In the genomic region with DNA sequence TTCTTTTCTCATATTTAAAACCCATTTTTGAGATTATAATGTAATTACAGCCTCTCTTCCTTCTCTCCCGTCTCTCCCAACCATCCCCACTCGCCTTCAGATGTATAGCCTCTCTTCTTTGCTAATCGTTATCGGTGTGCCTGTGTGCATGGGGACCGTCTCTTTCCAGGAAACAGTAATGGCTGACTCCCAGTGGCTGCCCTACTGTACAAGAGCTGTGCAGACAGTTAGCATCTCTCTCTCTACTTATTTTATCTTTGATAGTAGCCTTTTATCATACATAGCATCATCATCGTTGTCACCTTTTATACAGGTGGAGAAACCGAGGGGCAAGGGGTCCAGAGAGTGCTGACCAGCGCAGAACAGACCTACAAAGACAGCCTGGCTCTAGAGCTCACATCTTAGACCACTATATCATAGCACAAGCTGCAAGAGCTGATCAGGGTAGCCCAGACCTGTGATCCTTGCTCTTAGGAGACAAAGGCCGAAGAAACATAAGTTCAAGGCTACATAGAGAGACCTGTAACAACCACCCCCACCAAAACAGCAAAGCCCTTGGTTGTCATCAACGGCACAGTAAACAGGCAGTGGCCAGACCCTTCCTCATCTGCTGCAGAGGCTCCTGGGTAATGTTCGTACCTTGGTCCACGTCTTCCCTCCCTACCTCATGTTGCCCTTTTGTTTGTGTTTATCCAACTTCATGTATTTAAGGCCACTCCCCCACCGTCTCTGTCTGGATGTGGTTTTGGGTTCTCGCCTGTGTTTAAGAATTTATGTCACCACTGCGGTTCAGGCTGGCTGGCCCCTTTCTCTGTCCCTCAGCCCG, we compare ENCODE assay signal across 28 mouse cellular contexts.
DNase-seq lines count a peak whose midpoint lies in the region; ATAC-seq lines count a peak whose summit lies in the region.
"Had no signal": no experiment of that assay in that cellular context is flagged by ENCODE, and none has a peak within 500 bp of the region (broad histone marks: within the 10 kb centered on the region; RNA-seq: fewer than 3 reads in every experiment).

No protein-coding gene starts in this region.

- no peak overlapping the region for H3K27ac ChIP-seq in midbrain, embryonic 11.5 days (ENCODE audit: low read depth, low read length)
- no peak overlapping the region for H3K27ac ChIP-seq in midbrain, embryonic 10.5 days (replicated peaks)
- H3K27ac ChIP-seq: embryonic facial prominence, embryonic 10.5 days; embryonic facial prominence, embryonic 13.5 days; gastrocnemius, adult 2 months; heart, embryonic 10.5 days; hindbrain, embryonic 12.5 days; hindbrain, embryonic 15.5 days had no signal

- ATAC-seq in midbrain, embryonic 11.5 days (ENCODE audit: low FRiP score): no peak
- ATAC-seq in activated CD4-positive, CD25-positive, alpha-beta regulatory T cell, adult 4 months: peak; percentile 34
- ATAC-seq in inflammation-experienced regulatory T-cells, adult 6 months: peak; percentile 39
- ATAC-seq: forebrain, embryonic 14.5 days; forebrain, postnatal 0 days; intestine, embryonic 16.5 days; Patski had no signal

- H3K4me3 ChIP-seq in midbrain, embryonic 11.5 days (ENCODE audit: low read depth, low read length): no peak overlapping the region
- H3K4me3 ChIP-seq in midbrain, embryonic 10.5 days: no peak overlapping the region
- H3K4me3 ChIP-seq: embryonic facial prominence, embryonic 10.5 days; embryonic facial prominence, embryonic 13.5 days; gastrocnemius, adult 2 months; heart, embryonic 10.5 days; hindbrain, embryonic 12.5 days; hindbrain, embryonic 15.5 days had no signal

- WGBS in midbrain, embryonic 11.5 days: 85% methylated on average over 16 of the region's 16 CpGs
- 88% methylated on average over 16 of the region's 16 CpGs for WGBS in midbrain, embryonic 10.5 days

- no peaks in the 10 kb centered on the region for H3K27me3 ChIP-seq in midbrain, embryonic 11.5 days (ENCODE audit: control insufficient read depth, insufficient read depth, low read length)
- H3K27me3 ChIP-seq in midbrain, embryonic 10.5 days (ENCODE audit: low read depth, poor library complexity, severe bottlenecking): no peaks in the 10 kb centered on the region
- H3K27me3 ChIP-seq: embryonic facial prominence, embryonic 13.5 days; hindbrain, embryonic 12.5 days; hindbrain, embryonic 15.5 days; Patski had no signal

- no peaks in the 10 kb centered on the region for H3K9me3 ChIP-seq in midbrain, embryonic 11.5 days (ENCODE audit: control insufficient read depth, low read length)
- H3K9me3 ChIP-seq in midbrain, embryonic 10.5 days (replicated peaks): no peaks in the 10 kb centered on the region
- H3K9me3 ChIP-seq: embryonic facial prominence, embryonic 10.5 days; embryonic facial prominence, embryonic 13.5 days; G1E; heart, embryonic 10.5 days; hindbrain, embryonic 12.5 days; hindbrain, embryonic 15.5 days had no signal

- no peak overlapping the region for H3K4me2 ChIP-seq in midbrain, embryonic 11.5 days
- H3K4me2 ChIP-seq: embryonic facial prominence, embryonic 13.5 days; hindbrain, embryonic 12.5 days; hindbrain, embryonic 15.5 days had no signal

- H3K9ac ChIP-seq in midbrain, embryonic 11.5 days (ENCODE audit: low read length): no peak overlapping the region
- H3K9ac ChIP-seq: embryonic facial prominence, embryonic 13.5 days; forebrain, postnatal 0 days; hindbrain, embryonic 12.5 days; hindbrain, embryonic 15.5 days had no signal

- H3K36me3 ChIP-seq in midbrain, embryonic 11.5 days (ENCODE audit: control insufficient read depth, insufficient read depth, low read length): no peaks in the 10 kb centered on the region
- no peaks in the 10 kb centered on the region for H3K36me3 ChIP-seq in midbrain, embryonic 10.5 days
- H3K36me3 ChIP-seq: embryonic facial prominence, embryonic 10.5 days; embryonic facial prominence, embryonic 13.5 days; G1E; heart, embryonic 10.5 days; hindbrain, embryonic 12.5 days; hindbrain, embryonic 15.5 days had no signal

- no peaks in the 10 kb centered on the region for H3K4me1 ChIP-seq in midbrain, embryonic 11.5 days (ENCODE audit: control insufficient read depth, insufficient read depth, low read length)
- no peaks in the 10 kb centered on the region; the same call in 1 of the 2 replicates for H3K4me1 ChIP-seq in midbrain, embryonic 10.5 days
- H3K4me1 ChIP-seq: heart, embryonic 10.5 days; hindbrain, embryonic 12.5 days; hindbrain, embryonic 15.5 days had no signal

- DNase-seq in midbrain, embryonic 11.5 days (ENCODE audit: low spot score, missing footprints): peak; percentile 53
- no peak for DNase-seq in midbrain, embryonic 10.5 days (ENCODE audit: low spot score)
- DNase-seq in thymus, postnatal 4 days: no peak
- no peak for DNase-seq in lung, postnatal 36 days
- DNase-seq in gastrocnemius, postnatal 25 days: no peak
- DNase-seq: adrenal gland, adult 8-10 months; adrenal gland, postnatal 25 days; B cell, adult 2 months; cerebellum, adult 11-12 months; cerebellum, adult 8-10 months; cerebellum, postnatal 10 days; cerebellum, postnatal 36 days; embryo, embryonic 11 days; forebrain, postnatal 0 days; gastrocnemius, adult 2 months; gastrocnemius, postnatal 14 days; heart, adult 18-20 months had no signal
